Mouse (Mus musculus): ENCODE measurements around the gene Gatad2a.

The Gatad2a gene

DNA sequence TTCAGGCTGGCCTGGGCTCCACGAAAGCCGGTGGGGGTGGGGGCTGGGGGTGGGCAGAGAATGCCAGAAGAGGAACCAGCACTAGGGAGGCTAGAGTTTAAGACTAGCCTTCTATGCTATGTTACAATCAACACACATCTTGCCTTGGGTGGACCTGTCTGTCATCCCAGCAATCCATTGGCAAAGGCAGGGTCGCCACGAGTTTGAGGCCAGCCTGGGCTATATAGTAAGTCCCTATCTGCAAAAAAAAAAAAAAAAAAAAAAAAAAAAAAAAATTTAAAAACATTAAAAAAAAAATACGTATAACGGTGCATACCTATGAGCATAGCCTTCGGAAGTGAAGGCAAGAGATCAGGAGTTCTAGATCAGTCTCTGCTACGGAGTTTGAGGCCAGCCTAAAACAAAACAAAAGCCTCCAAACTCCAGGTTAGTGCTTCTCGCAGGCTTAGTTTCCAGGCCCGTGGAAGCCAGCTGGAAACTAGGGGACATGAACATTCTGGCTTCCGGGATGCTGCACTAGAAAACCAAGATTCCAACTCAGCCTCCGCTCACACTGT is 95.2 kb downstream of the Gatad2a start:
- DNase-seq (ENCODE audit: low read depth, low spot score) = no peak

DNA sequence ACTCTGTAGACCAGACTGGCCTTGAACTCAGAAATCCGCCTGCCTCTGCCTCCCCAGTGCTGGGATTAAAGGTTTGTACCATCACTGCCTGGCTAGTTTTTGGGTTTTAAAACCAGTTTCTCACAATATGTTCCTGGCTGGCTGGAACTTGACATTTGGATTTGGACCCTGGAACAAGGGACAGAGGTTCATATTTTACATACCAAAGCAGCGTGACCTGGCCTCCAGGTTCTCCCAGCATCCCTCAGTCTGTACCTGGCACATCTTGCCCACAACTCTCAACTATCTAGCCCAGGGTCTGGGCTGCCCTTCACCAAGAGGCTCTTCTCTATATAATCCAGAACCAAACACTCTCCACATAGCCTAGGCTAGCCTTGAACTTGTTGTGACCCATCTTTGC is 96.3 kb downstream of the Gatad2a start:
- DNase-seq (ENCODE audit: low read depth, low spot score) = no peak

DNA sequence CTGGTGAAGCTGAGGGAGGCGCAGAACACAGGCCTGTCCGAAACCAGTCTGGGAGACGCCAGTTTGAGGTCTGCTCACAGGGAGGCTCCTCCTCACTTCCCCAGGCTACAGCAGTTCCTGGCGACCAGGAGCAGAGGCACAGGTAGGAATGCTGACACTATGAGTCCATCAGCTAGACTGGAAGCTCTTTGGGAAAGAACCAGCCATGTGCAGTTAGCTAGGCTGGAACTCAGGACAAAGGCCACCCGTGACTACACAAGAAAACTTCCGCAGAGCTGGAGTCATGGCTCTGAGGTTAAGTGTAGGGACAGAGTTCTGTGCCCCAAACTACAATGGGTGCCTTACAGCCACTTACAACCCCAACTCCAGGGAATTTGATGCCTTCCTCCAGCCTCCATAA is 98.3 kb downstream of the Gatad2a start:
- DNase-seq (ENCODE audit: low read depth, low spot score) = no peak

DNA sequence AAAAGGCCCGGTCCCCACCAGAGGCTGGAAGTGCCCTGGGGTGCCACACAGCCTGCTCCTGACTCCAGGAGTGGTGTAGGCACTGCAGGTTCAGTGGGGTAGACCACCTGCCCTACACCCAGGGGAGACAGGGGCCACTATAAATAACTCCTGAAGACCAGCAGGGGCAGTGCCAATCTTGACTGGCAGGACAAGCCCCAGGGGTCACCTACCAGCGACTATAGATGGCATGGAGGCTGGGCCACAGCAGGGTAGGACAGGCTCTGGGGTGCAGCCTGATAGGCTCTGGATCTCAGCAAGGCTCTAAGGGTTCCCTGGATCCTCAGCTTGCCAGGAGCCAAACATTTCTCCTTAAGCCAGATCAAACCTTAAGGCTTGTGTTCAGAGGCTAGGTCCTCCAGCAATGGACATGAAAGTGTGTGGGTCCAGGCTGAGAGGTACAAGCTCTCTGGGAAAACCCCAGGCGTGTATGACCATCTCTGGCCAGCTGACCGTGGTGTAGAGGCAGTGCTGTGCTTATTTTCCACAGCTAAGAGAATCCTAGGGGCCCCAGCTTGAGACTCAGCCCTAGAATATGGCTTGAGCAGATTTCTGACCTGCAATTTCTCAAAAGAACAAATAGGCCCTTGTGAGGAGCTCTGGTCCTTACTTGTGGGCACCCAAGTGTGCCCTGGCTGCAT is 100.3 kb downstream of the Gatad2a start:
- no peak for DNase-seq (ENCODE audit: low read depth, low spot score)

DNA sequence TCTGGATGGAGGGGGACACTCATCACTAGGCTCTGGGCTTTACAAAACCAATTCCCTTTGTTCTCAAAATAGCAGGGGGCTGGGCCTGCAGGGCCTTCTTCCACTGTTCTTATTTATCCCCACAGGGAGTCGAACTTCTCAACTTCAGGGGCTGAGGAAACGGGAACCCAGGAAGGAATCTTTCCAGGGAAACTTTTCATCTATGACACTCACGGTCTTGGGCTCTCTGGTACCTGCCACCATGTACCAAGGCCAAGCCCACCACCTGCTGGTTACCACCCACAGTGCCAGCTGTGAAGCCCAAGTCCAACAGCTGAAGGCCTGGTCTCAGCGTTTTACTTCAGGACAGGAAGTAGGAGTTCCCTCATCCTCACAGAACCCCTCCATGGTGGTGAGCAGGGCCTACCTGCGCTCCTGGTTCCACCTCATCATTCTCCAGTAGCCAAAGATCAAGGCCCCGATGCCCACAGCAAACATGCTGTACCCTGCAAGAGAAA is 101.3 kb downstream of the Gatad2a start:
- no peak for DNase-seq (ENCODE audit: low read depth, low spot score)

DNA sequence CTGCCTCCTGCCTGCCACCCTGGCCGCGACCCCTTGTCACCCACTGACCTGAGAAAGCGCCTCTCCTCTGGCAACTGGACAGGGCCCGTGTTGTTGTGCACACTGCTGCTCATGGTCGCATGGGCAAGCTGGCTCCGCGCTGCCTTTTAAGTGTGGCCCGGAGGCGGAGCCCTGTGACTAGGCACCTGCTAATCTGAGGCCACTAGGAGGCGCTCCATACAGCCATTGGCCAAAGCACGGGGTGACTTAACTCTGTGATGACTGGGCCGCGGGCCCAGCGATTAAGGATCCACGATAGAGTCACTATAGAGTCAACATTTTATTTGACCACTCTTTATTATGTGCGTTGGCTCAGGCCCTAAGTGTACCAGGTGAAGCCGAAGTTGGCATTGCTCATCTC is 102.3 kb downstream of the Gatad2a start:
- DNase-seq (ENCODE audit: low read depth, low spot score) = no peak

DNA sequence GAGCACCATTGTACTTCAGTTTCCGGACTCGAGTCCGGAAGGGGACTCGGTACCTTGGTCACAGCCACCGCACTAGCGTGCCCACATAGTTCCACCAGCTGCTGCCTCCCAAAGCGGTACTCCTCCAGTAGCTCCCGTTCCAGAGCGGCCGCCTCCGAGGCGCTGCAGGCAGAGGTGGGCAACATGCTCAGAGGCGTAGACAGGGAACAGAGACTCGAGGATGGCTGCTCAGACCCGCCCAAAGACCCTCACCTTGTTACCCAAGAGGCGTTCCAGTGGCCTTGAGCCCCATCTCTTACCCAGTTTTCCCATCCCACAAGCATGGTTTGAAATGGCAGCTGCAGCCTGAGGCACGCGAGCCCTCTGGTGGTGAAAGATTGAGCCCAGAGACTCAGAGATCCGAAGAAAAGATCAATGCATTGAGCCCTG is 105.4 kb downstream of the Gatad2a start:
- DNase-seq (ENCODE audit: low read depth, low spot score) = no peak

DNA sequence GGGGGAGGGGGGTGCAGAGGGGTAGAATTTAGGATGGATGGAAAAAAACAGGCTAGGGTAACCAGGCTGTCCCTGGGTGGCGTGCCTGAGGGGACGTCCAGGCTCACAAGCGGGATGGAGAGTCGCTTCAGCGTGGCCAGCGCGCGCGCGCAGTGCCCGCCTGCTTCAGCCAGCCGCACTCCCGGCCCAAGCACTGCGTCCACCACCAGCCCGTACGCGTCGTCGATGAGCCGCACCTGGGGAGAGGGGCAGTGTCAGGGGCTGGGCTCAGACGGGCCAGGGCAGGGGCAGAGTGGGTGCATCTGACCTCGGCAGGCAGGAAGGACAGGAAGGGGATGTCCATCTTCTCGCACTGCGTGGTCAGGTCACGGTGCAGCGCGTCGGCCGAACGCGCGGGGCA is 107.3 kb downstream of the Gatad2a start:
- no peak for DNase-seq (ENCODE audit: low read depth, low spot score)

DNA sequence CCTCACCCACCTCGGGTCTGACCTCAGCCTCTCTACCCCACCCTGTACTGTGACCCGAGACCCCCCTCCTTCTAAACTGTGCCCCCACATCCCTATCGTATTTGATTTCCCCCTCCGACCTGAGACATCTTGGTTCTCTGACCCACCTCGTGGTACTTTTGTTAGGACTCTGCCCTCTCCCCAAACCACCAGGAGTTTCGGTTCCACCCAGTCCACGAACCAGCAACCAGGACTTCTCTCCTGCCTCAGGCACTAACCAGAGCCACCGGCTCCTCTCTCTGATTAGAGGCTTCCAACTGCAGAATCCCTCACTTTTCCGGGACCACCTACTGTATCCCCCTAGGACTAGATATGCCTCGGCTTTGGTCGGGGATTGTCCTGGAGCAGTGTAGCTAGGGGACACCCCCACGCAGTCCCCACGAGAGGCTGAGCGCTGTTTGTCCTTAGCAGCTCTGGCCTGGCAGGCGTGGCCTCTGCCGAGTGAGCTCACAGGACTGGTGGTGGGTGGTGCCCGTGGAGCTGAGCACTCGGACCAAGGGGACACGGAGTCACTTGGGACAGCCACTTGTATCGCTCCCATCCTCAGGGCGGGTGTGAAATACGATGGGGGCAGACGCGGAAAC is 107.8 kb downstream of the Gatad2a start:
- no peak for DNase-seq (ENCODE audit: low read depth, low spot score)

DNA sequence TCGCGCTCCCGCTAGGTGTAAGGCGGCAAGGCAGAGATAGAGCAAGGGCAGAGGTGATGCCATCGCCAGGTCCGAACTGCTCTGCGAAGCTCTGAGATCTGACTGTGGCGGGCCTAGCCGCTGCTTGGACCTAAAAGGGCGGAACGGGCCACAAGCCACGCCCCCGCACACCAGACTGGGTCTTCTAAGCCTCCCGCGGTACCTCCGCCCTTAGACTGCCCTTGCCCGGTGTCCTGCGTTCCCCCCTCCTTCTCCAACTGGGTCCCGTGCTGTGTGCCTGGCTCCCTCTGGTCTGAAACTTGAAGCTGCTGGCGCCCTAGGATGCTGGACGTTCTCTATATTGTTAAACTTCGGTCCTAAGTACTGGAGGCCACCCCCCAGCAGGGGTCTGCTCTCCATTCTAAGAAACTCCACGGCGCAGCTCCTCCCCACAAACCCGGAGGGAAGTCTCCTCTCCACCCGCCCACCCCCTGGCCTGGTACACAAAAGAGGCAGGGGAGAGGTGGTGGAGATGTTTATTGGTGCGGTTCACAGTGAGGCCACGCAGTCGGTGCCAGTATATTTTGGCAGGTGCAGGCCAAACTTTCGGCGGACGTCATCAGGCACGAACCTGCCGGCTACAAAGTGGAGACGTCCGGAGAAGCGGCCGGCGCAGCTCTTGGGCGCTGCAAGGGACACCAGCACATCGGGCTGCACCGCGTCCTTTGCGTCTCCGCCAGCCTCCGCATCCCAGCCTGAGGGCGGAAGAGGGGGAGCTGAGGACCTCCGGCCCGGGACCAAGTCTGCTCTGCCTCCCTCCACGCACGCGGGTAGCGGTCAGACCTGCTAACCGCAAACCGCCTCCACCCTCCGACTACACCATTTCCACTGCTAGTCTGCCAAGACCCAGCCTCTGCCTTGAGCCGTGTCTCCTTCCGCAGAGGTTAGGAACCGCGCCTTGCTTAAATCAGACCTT is 108.6 kb downstream of the Gatad2a start, which contains the start of gene Cilp2:
Cilp2 (minus strand) TSS at position 399 of the 955 bp plus-strand sequence.
- DNase-seq (ENCODE audit: low read depth, low spot score) = no peak

DNA sequence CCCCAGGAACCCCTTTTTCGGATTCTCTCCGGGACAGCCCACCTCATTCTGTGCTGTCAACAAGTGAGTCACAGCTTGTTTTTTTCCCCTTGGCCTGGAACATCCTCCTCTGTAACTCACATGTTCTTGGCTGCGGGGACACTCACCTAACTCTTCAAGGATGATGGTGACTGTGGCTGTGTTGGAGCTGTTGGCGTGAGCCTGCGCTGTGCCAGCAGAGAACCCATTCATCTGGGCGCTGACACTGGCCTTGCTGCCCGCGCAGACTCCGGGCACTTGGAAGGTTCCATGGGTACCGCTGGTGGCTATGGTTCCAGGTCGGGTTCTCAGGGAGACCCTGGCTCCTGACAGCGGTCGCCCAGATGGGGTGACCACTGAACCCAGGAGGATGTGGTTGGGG is 112.0 kb downstream of the Gatad2a start:
- no peak for DNase-seq (ENCODE audit: low read depth, low spot score)

DNA sequence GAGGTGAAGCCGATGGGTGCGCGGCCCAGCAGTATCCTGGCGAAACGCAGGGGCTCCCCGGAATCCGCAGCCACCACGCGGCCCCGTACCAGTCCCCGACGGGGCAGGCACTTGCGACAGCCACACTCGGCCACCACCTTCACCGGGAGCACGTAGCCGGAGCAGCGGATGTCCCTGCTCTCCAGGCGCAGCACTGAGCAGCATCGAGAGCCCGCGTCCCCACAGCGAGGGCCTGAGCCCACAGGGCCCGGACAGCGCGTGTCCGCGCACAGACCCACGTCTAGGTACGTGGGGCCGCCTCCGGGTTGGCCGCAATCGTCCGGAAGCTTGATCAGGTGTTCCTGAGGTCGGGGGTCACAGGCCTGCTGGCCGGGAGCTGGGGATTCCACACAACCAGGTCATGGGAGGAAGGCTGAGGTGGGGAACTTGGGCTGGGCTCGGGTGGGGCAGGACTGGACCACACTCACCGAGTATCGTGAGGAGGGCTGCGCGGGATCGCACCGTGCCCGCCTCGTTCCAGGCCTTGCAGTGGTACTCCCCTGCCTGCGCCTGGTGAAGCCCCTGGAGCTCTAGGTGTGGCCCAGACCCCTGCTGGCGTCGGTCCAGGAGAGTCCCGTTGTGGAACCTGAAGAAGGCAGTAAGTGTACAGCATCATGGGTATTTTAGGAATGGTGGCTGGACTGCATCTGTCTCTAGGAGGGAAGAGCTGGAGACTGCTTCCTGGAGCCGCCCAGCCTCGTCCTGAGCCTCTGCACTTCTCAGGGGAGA is 113.2 kb downstream of the Gatad2a start:
- no peak for DNase-seq (ENCODE audit: low read depth, low spot score)

DNA sequence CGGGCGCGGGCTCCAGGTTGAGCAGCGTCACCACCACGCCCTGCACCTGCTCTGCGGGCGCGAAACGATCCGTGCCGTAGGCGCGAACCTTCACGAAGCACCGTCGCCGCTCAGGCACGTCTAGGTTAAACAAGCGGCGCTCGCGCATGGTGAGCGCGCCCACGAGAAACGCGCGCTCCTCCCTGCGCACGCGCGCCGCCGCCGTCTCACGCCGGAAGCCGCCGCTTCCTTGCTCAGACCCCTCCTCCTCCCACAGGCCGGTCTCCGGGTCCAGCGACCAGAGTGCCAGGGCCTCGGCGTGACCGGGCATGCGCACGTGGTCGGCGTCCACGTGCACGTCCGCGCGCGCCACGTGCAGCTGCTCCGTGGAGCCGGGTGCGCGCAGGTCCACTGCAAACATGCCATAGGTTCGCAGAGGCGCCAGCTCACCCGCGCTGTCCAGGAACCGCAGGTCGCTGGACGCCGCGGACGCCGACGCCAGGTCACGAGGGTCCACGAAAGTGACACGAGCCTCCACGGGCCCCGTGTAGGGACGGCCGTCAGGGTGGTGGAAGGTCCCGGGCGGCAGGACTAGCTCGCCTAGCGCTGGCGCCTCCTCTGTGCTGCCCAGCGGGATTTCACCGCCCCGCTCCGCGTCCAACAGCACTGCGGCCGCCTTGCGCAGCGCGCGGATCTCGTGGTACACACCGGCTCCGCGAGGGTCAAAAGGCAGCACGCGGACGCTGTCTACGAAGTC is 114.0 kb downstream of the Gatad2a start:
- no peak for DNase-seq (ENCODE audit: low read depth, low spot score)

DNA sequence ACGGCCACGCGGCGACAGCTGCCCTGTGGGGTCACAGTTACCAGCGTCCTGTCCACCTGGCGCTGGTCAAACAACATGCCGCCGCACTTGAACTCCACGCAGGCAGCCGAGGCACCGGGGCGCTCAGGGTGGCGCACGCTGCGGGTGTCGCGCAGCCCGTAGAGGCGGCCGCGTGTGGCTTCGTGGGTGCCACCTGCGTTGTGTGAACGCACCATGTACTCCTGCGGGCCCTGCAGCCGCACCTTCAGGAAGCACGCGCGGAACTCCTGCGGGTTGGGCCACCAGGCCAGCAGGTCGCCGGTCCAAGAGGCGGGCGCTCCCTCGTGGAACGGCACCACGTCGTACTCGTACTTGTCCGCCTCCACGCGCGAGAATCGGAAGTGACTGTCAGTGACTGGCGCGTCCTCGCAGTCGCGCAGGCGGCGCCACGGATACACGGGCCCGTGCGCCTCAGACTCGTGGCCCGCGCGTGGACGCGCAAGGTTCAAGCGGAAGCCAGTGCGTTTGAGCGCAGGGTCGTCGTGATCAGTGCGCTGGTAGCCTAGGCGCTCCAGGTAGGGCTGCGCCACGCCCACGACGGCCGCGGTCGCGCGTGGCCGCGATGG is 114.8 kb downstream of the Gatad2a start:
- DNase-seq (ENCODE audit: low read depth, low spot score) = no peak

DNA sequence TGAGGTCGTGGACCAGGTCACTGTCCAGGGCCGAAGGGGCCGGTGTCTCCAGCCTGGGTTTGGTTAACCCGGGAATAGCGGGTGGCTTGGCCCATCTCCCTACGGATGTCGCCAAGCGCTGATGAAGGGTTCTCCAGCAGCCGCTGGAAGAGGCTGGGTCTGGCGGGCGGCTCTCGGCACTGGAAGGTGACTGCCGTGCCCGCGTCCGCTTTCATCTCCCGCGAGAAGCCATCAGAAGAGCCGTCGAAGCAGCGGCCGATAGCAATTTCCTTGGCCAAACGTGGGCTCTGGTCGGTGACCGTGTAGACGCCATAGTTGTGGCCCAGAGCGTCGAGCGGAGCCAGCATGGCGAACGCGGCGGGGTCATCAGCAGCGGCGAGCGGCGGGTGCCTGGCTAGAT is 115.3 kb downstream of the Gatad2a start:
- no peak for DNase-seq (ENCODE audit: low read depth, low spot score)

DNA sequence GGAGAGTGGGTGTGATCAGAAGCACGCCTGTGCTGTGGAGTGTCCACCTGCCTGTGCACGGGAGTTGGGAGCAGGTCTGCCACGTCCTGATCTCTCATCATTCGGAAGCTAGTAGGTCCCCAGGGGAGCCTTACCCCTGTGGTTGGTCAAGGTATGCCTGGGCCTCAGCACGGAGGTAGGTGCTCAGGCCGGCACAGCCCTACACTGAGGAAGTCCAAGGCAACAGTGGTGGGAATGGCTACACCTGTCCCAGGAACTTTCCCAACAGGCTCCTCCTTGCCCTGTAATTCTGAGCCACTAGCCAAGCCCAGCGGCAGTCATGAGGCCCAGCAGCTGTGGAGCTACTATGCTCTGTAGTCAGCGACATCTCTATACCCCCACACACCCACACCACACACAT is 116.5 kb downstream of the Gatad2a start:
- no peak for DNase-seq (ENCODE audit: low read depth, low spot score)

DNA sequence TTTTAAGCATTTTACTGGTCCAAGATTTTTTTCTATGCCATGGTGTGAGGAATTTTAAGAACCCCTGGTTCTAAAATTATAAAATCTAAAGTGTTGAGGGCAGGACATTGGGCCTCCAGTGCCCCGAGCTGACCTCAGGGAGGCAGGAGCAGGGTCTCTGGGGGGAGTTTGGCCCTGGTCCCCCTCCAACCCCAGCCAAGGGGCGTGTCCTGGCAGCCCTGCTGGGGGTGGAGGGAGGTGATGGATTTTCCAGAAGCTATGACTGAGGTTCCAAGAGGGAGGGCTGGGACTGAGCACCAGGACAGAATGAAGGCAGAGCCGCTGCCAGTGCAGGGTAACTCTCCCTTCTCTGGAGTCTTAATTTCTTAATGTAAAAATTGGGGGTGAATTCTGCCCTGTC is 118.2 kb downstream of the Gatad2a start:
- no peak for DNase-seq (ENCODE audit: low read depth, low spot score)

DNA sequence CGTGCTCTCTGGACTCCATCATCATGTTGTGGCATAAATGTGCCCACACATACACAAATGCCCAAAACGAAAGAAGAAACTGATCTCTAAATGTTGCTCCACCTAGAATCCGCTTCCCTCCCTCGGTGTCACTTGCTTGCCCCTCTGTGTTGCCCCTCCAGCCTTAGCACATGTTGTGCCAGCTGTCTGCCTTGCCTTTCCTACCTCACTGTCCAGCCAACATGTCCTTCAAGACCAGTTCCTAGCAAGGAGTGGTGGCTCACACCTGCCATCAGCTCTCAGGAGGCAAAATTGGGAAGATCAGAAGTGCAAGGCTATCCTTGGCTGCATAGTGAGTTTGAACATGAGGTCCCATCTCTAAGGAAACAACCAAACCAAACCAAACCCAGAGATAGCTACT is 118.8 kb downstream of the Gatad2a start:
- no peak for DNase-seq (ENCODE audit: low read depth, low spot score)

DNA sequence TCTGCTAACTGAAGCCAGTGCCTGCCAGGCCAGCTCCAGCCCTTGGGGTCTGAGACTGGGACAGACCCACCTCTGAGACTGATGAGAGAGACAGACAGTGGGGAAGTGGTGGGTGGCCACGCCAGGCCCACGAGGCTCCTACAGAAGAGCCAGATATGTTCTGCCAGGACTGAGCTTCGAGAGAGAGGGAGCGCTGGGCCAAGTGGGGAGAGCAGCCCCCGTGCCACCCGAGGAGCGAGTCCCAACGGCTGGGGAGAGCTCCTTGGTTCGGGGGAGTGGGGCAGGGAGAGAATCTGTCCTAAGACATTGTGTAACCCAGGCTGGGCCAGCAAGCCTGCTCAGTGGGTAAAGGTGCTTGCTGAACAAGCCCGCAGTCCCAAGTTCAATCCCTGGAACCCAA is 119.2 kb downstream of the Gatad2a start:
- no peak for DNase-seq (ENCODE audit: low read depth, low spot score)

DNA sequence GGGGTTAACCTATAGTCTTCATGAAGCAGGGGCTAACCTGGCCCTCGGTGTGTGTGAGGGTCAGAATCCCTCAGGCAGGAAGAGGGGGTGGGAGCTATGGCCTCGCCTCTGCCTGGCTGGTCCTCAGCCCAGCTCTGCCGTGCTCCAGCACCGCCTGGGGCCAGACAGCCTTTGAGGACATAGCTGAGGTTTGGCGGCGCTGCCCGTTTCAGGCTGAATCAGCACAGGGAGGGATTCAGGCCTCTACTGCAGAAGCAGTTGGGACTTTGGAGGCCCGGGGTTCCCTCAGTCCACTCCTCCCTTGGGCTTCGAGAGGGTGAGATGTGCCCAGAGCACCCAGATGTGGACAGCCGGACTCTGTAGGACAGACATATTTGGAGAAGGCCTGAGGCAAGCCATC is 120.1 kb downstream of the Gatad2a start:
- no peak for DNase-seq (ENCODE audit: low read depth, low spot score)
